Mouse (Mus musculus): ENCODE results near the gene Dph2. TPM values are rescaled to one million over a fixed set of nuclear protein-coding genes. Genes with fewer than 3 reads are reported as not detected.

Gene Dph2
- polyA plus RNA-seq, 1 experiment = 16.6 TPM

DNA sequence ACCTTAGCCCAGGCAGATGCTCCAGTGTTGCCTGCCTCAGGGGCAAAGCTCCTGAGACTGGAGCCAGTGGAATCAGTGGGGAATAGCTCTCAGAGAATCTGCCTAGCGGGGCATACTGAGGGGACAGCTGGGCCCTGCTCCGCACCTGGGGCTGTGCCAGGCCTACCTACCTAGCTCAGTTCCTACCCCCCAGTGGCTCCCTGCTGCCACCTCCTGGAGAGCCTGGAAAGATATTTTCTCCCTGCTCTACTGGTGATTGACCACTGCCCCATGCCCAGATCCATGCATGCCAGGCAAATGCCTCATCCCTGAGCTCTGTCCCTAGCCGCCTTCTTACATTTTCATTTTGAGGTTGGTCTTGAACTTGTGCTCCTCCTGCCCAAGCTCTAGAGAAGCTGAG is 33.0 kb downstream of the Dph2 start:
- H3K27me3 ChIP-seq (ENCODE audit: control insufficient read depth, insufficient read depth, low read length) = no peaks in the 10 kb centered on the region
- no peak overlapping the region for H3K4me3 ChIP-seq (replicated peaks; ENCODE audit: insufficient read depth, low read depth, low read length)
- TF ChIP-seq POLR2A (IDR thresholded peaks at IDR 0.05; ENCODE audit: borderline replicate concordance, insufficient read depth, low read length) (no peak), CTCF (IDR thresholded peaks at IDR 0.05; ENCODE audit: borderline replicate concordance, insufficient read depth, low read depth, low read length) (peak; percentile 47)
- WGBS = 29% methylated on average over 3 of the region's 3 CpGs
- peak; percentile 58 to 60 for DNase-seq
- 0 out of 2 replicates have a peak overlapping the region, but pooled peaks have one; percentile 2 for H3K27ac ChIP-seq (ENCODE audit: insufficient read depth, low read length)
- peaks cover 8% of the 10 kb centered on the region for H3K4me1 ChIP-seq (ENCODE audit: control insufficient read depth, insufficient read depth, low read length)

DNA sequence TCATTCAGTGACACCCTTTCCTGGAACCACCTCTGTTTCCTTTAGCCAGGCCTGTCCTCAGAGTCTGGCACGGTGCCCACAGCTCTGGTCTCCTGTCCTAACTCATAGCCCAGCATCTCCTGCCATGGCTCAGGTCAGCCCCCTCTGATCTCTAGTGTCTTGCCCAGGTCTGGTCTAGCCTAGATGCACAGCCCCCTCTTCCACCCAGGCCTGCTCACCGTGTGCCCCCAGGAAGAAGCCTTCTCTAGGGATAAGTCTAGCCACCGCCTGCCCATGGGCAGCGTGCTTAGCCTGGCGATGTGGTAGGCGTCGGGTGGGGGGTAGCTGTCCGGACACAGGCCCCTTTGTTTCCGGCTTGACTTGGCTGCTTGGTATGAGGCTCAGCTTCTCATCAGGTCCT is 36.7 kb downstream of the Dph2 start:
- peak; percentile 36 to 37 for DNase-seq
- 56% methylated on average over 9 of the region's 9 CpGs for WGBS
- TF ChIP-seq CTCF (IDR thresholded peaks at IDR 0.05; ENCODE audit: borderline replicate concordance, insufficient read depth, low read depth, low read length) = no peak
- TF ChIP-seq POLR2A (IDR thresholded peaks at IDR 0.05; ENCODE audit: borderline replicate concordance, insufficient read depth, low read length) = no peak

DNA sequence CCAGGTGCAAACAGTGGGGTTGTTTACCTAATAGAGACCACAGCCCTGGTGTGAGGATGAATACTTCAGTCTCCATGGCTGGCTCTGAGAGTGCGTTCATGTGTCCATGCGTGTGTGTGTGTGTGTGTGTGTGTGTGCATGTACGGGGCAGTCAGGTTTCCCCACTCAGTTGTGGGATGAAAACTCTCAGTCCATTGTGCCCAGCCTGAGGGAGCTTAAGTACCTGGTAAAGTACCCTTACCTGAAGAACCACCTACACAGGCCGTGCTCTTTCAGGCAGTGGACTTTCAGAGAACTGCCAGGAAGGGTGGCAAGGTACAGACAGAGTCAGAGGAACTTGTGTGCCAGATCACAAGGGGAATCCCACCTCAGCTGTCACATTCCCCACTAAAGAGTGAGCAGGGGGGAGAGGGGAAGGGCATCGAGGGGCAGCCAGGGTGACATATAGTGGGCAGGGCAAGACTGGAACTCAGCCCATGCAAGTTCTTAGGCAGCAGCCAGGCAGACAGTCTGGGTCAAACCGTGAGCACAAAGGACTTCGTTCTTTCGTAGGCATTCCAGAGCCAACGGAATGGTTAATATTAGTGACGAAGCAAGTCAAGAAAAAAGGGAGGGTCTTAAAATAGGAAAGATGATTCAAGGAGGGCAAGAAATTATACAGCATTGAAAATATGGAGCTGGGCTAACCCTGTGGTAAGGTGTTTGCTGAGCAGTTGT is 39.5 kb downstream of the Dph2 start:
- TF ChIP-seq POLR2A (IDR thresholded peaks at IDR 0.05; ENCODE audit: borderline replicate concordance, insufficient read depth, low read length) (no peak), CTCF (IDR thresholded peaks at IDR 0.05; ENCODE audit: borderline replicate concordance, insufficient read depth, low read depth, low read length) (no peak)
- H3K27ac ChIP-seq (ENCODE audit: insufficient read depth, low read length) = no peak overlapping the region; the same call in 1 of the 2 replicates
- H3K4me1 ChIP-seq (ENCODE audit: control insufficient read depth, insufficient read depth, low read length) = peaks cover 19% of the 10 kb centered on the region
- 69% methylated on average over 10 of the region's 10 CpGs for WGBS
- H3K27me3 ChIP-seq (ENCODE audit: control insufficient read depth, insufficient read depth, low read length) = no peaks in the 10 kb centered on the region
- H3K4me3 ChIP-seq (replicated peaks; ENCODE audit: insufficient read depth, low read depth, low read length) = no peak overlapping the region
- no peak for DNase-seq

More for the DNA sequence above, 36.7 kb downstream of the Dph2 start:
- Histone ChIP-seq H3K4me1 (ENCODE audit: control insufficient read depth, insufficient read depth, low read length) (peaks cover 13% of the 10 kb centered on the region), H3K4me3 (replicated peaks; ENCODE audit: insufficient read depth, low read depth, low read length) (no peak overlapping the region), H3K27me3 (ENCODE audit: control insufficient read depth, insufficient read depth, low read length) (no peaks in the 10 kb centered on the region), H3K27ac (ENCODE audit: insufficient read depth, low read length) (peak overlapping the region; percentile 44; the same call in 1 of the 2 replicates)

DNA sequence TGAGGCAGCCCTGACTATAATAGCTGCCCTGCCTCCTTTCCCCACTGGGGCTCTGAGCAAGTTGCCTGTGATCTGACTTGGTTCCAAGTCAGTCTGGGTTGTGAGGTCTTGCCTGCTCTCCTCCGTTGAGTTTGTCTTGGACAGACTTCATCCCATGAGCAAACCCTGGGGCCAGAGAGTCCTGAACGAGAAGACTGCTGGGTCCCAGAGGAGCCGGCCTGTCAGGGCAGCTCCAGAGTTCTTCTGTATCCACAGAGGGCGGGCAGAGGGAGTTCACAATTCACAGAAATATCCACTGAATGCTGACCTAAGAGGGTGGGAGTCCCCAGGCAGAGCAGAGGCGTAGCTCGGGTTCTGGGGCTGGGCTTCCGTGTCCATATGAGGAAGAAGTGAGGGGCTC is 41.0 kb downstream of the Dph2 start:
- no peak for TF ChIP-seq POLR2A (IDR thresholded peaks at IDR 0.05; ENCODE audit: borderline replicate concordance, insufficient read depth, low read length)
- no peak for TF ChIP-seq CTCF (IDR thresholded peaks at IDR 0.05; ENCODE audit: borderline replicate concordance, insufficient read depth, low read depth, low read length)
- WGBS = 78% methylated on average over 7 of the region's 7 CpGs
- peak overlapping the region; percentile 24; the same call in 1 of the 2 replicates for H3K27ac ChIP-seq (ENCODE audit: insufficient read depth, low read length)
- H3K4me1 ChIP-seq (ENCODE audit: control insufficient read depth, insufficient read depth, low read length) = peaks cover 19% of the 10 kb centered on the region
- no peak overlapping the region for H3K4me3 ChIP-seq (replicated peaks; ENCODE audit: insufficient read depth, low read depth, low read length)
- DNase-seq = no peak
- H3K27me3 ChIP-seq (ENCODE audit: control insufficient read depth, insufficient read depth, low read length) = no peaks in the 10 kb centered on the region

DNA sequence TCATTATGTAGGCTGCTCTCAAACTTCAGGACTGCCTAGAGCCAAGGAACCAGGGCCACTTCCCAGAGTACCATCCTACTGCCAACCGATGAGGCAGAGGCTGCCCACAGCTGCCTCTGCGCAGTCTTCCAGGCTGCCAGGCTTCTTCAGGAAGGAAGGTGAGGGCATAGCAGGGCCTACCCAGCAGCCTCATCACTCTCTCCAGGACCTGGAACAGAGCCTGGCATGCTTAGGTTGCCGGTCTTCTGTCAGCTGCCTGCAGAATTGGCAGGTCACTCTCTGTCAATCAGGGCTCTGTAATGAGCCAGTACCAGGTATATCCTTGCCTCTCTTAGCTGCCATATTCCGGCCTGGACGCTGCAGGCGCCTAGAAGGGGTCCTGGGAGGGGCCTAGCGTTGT is 41.7 kb downstream of the Dph2 start:
- H3K4me1 ChIP-seq (ENCODE audit: control insufficient read depth, insufficient read depth, low read length) = peaks cover 19% of the 10 kb centered on the region
- peak; percentile 42 to 65 for DNase-seq
- no peak overlapping the region for H3K4me3 ChIP-seq (replicated peaks; ENCODE audit: insufficient read depth, low read depth, low read length)
- no peak for TF ChIP-seq POLR2A (IDR thresholded peaks at IDR 0.05; ENCODE audit: borderline replicate concordance, insufficient read depth, low read length)
- TF ChIP-seq CTCF (IDR thresholded peaks at IDR 0.05; ENCODE audit: borderline replicate concordance, insufficient read depth, low read depth, low read length) = no peak
- 18% methylated on average over 7 of the region's 7 CpGs for WGBS
- H3K27ac ChIP-seq (ENCODE audit: insufficient read depth, low read length) = peak overlapping the region; percentile 3; the same call in 1 of the 2 replicates
- H3K27me3 ChIP-seq (ENCODE audit: control insufficient read depth, insufficient read depth, low read length) = no peaks in the 10 kb centered on the region

DNA sequence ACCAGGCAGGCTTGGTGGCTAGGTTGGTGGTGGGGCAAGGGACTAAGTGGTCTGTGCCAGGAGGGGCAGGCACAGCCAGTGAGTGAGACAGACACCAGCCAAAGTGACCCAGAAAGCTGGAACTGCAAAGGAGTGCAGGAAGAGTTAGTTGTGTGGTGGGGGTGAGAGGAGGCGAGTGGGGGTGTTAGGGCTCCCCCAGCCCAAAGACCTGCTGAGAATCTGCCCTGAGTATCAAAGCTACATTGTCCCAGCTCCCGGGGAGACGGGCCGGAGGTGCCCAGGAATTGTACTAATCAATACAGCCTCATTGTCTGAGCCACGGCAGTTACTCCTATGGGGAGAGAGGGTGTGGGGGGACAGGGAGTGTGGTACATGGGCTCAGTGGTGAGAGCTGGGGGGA is 42.3 kb downstream of the Dph2 start:
- 64% methylated on average over 5 of the region's 5 CpGs for WGBS

DNA sequence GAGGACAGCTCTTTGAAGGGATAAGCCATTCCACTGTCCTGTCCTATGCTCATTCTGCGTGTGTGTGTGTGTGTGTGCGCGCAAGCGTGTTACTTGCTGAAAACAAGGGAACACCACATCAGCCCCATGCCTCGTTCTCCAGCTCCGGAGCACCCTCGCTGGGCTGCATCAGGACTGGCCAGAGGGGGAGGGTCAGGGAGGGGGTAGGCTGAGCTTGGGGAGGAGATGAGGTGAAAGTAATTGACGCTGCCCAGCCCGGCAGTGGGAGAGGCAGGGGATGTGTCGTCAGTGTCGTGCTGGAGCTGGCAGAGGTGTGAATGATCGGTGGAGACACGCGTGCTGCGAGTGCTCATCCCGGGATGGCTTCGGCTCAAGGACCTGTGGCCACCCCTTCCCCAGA is 42.8 kb downstream of the Dph2 start:
- no peak overlapping the region for H3K4me3 ChIP-seq (replicated peaks; ENCODE audit: insufficient read depth, low read depth, low read length)
- 71% methylated on average over 17 of the region's 17 CpGs for WGBS
- no peaks in the 10 kb centered on the region for H3K27me3 ChIP-seq (ENCODE audit: control insufficient read depth, insufficient read depth, low read length)
- no peak for TF ChIP-seq CTCF (IDR thresholded peaks at IDR 0.05; ENCODE audit: borderline replicate concordance, insufficient read depth, low read depth, low read length)
- peaks cover 19% of the 10 kb centered on the region for H3K4me1 ChIP-seq (ENCODE audit: control insufficient read depth, insufficient read depth, low read length)
- DNase-seq = peak in 1 of 2 experiments; percentile 24
- H3K27ac ChIP-seq (ENCODE audit: insufficient read depth, low read length) = peak overlapping the region; percentile 29; the same call in 1 of the 2 replicates

More for the DNA sequence above, 42.3 kb downstream of the Dph2 start:
- H3K4me3 ChIP-seq (replicated peaks; ENCODE audit: insufficient read depth, low read depth, low read length) = no peak overlapping the region
- no peak for TF ChIP-seq CTCF (IDR thresholded peaks at IDR 0.05; ENCODE audit: borderline replicate concordance, insufficient read depth, low read depth, low read length)
- no peak for TF ChIP-seq POLR2A (IDR thresholded peaks at IDR 0.05; ENCODE audit: borderline replicate concordance, insufficient read depth, low read length)
- DNase-seq = peak in 1 of 2 experiments; percentile 45
- peak overlapping the region; percentile 29; the same call in 1 of the 2 replicates for H3K27ac ChIP-seq (ENCODE audit: insufficient read depth, low read length)
- H3K27me3 ChIP-seq (ENCODE audit: control insufficient read depth, insufficient read depth, low read length) = no peaks in the 10 kb centered on the region
- peaks cover 19% of the 10 kb centered on the region for H3K4me1 ChIP-seq (ENCODE audit: control insufficient read depth, insufficient read depth, low read length)

DNA sequence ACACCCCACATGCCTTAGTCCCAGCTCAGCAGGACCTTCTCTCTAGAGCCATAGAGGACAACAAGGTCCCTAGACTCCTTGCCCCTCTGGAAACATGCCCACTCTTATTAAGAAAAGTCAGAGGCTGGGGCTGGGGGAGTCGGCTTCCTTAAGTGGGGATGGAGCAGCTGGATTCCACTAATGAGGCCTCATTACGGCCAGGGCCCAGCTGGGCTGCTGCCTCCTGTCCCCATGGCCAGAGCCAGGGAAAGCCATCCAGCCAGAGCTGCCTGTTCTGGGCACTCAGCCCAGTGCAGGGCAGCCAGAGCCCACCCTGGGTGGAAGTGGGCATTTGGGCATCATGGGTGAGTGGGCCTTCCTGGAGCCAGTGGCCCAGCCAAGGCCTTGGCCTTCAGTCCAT is 44.8 kb downstream of the Dph2 start:
- Histone ChIP-seq H3K4me3 (replicated peaks; ENCODE audit: insufficient read depth, low read depth, low read length) (no peak overlapping the region), H3K27me3 (ENCODE audit: control insufficient read depth, insufficient read depth, low read length) (no peaks in the 10 kb centered on the region), H3K27ac (ENCODE audit: insufficient read depth, low read length) (no peak overlapping the region), H3K4me1 (ENCODE audit: control insufficient read depth, insufficient read depth, low read length) (peaks cover 19% of the 10 kb centered on the region)
- TF ChIP-seq CTCF (IDR thresholded peaks at IDR 0.05; ENCODE audit: borderline replicate concordance, insufficient read depth, low read depth, low read length) (no peak), POLR2A (IDR thresholded peaks at IDR 0.05; ENCODE audit: borderline replicate concordance, insufficient read depth, low read length) (no peak)
- DNase-seq = peak in 1 of 2 experiments; percentile 52
- 46% methylated on average over 2 of the region's 2 CpGs for WGBS
